Mouse (Mus musculus): ENCODE results near the gene Pafah1b2.

GRCm38 (mm10) chr9:46050203-46050602 lies 37.7 kb upstream of the Pafah1b2 start:
- no peak for TF ChIP-seq CTCF (IDR thresholded peaks at IDR 0.05; ENCODE audit: borderline replicate concordance, insufficient read depth, low read depth, low read length)
- no peak for TF ChIP-seq POLR2A (IDR thresholded peaks at IDR 0.05; ENCODE audit: borderline replicate concordance, insufficient read depth, low read length)
